Mouse (Mus musculus) layer of hippocampus, adult 6 months (tissue): Measurements from ENCODE around the gene Cyp2c55. TPM values are rescaled to one million over a fixed set of nuclear protein-coding genes. Genes with fewer than 3 reads are reported as not detected.

Experiments used
- long read RNA-seq, 2 experiments: library from polyadenylated mRNA; unstranded; transcript quantifications; one replicate each; pipeline ENCODE4 v2.0.0; 2019 to 2020
- microRNA-seq: library from miRNA; unstranded; fragments of <30 nt; microRNA quantifications from one replicate; pipeline ENCODE4 v1.2.0, GENCODE M21; 2020
- polyA plus RNA-seq: library from polyadenylated mRNA; unstranded; fragments of <200 nt; fragmentation: Nextera tagmentation; gene quantifications from 2 replicates; pipeline ENCODE4 v1.2.3, GENCODE M21; 2021

Gene Cyp2c55
- polyA plus RNA-seq = not detected in 2 replicates
- long read RNA-seq, experiment 1 = 0 reads
- long read RNA-seq, experiment 2 = 0 reads

GRCm38 (mm10) chr19:39006715-39007114 is at the start of gene Cyp2c55:
TSS of gene Cyp2c55 (plus strand) at chr19:39007019.

DNA sequence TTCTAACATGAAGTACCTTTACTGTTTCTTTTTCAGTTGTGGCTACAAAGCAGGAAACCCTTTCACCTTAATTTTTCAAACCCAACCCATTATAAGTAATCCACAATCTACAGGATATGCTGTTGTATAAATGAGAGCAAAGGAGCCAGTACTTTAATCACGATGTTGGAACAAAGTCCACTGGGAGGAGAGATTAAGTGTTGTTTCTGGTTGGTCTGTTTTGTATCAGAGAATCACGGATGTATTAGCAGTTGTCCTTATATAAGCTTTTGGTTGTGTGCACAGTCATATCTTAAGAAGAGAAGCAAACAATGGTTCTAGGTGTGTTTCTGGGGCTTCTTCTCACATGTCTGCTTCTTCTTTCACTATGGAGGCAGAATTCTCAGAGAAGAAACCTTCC is 53.9 kb downstream of the Cyp2c55 start, which contains the start of gene Cyp2c65:
TSS of gene Cyp2c65 (plus strand) at position 297 of the 400 bp plus-strand sequence.

Small RNA genes lying within 50 kb of the gene (microRNA-seq; reads per million reads assigned to microRNA genes)
- gene Gm23800 = not detected

Other genes with a start within 250 kb of the Cyp2c55 start
- gene Noc3l, start 187.8 kb upstream of the Cyp2c55 start, polyA plus RNA-seq = 1.5 TPM in 2 replicates
- 1.2 and 1.9 TPM in 2 replicates for gene Tbc1d12, start 170.4 kb upstream of the Cyp2c55 start, polyA plus RNA-seq
- 1.9 and 2.0 TPM in 2 replicates for gene Hells, start 76.1 kb upstream of the Cyp2c55 start, polyA plus RNA-seq
- not detected in 2 replicates for gene Cyp2c65, start 54.0 kb downstream of the Cyp2c55 start, polyA plus RNA-seq
- not detected in 2 replicates for gene Cyp2c66, start 106.9 kb downstream of the Cyp2c55 start, polyA plus RNA-seq